Mouse (Mus musculus) bone marrow macrophage, adult 2 months (primary cell): ENCODE results near the gene Olfr633. TPM values are rescaled to one million over a fixed set of nuclear protein-coding genes. Genes with fewer than 3 reads are reported as not detected.
"Not testable (repeated sequence)": the region's sequence is repeated elsewhere in the genome, so short reads cannot be mapped to it uniquely, and the experiment has no call there.

Experiments
- H3K27ac ChIP-seq: 2 replicates; pipeline ENCODE4 v1.5.1; 2012; ENCODE audit warnings: low read depth, low read length; ENCODE audit not compliant: insufficient read depth
- H3K4me1 ChIP-seq: 2 replicates; pipeline ENCODE4 v1.6.1; 2012; ENCODE audit warnings: low read length; ENCODE audit not compliant: control insufficient read depth, insufficient read depth
- H3K4me3 ChIP-seq: 2 replicates; pipeline ENCODE4 v1.5.1; 2012; ENCODE audit warnings: mild to moderate bottlenecking, low read length, moderate library complexity; ENCODE audit not compliant: insufficient read depth
- CTCF ChIP-seq: IDR thresholded peaks from 2 replicates; pipeline ENCODE4 v1.5.1; 2012; ENCODE audit warnings: low read depth, mild to moderate bottlenecking, low read length, moderate library complexity
- POLR2A ChIP-seq: IDR thresholded peaks from 2 replicates; pipeline ENCODE4 v1.6.1; 2012; ENCODE audit warnings: mild to moderate bottlenecking, low read depth, low read length, borderline replicate concordance
- polyA plus RNA-seq: library from polyadenylated mRNA; stranded (reverse); fragments of >200 nt; gene quantifications from 2 replicates; pipeline ENCODE4 v1.2.4, GENCODE M21; 2012; ENCODE audit not compliant: missing spikeins, insufficient read depth, insufficient read length

The Olfr633 gene
- polyA plus RNA-seq: not detected in 2 replicates

- Histone ChIP-seq H3K4me3 (no peak within 1 kb of the TSS), H3K4me1 (no peaks in the 10 kb centered on the region), H3K27ac (no peak within 1 kb of the TSS)
- TF ChIP-seq POLR2A (no peak), CTCF (no peak)
These were observed at the start of gene Olfr633 for GRCm38 (mm10) chr7:103944137-103944536. Olfr633 (plus strand) TSS chr7:103944437.

- no peak for TF ChIP-seq CTCF
- no peak for TF ChIP-seq POLR2A
- H3K4me3 ChIP-seq: no peak within 1 kb of the TSS
- no peaks in the 10 kb centered on the region for H3K4me1 ChIP-seq
- H3K27ac ChIP-seq: no peak within 1 kb of the TSS
These were observed 41.0 kb upstream of the Olfr633 start, which contains the start of gene Olfr65 for GRCm38 (mm10) chr7:103903187-103903586. Olfr65 (plus strand) TSS chr7:103903487.

- no peaks in the 10 kb centered on the region for H3K4me1 ChIP-seq
- H3K27ac ChIP-seq: no peak overlapping the region
- TF ChIP-seq POLR2A (no peak), CTCF (no peak)
- H3K4me3 ChIP-seq: no peak overlapping the region
These were observed 34.2 kb upstream of the Olfr633 start for GRCm38 (mm10) chr7:103910047-103910446.

GRCm38 (mm10) chr7:103912969-103913511, 31.2 kb upstream of the Olfr633 start:
- H3K4me1 ChIP-seq: no peaks in the 10 kb centered on the region
- TF ChIP-seq POLR2A (no peak), CTCF (no peak)
- H3K4me3 ChIP-seq: no peak overlapping the region
- no peak overlapping the region for H3K27ac ChIP-seq

GRCm38 (mm10) chr7:103915338-103915737, 28.9 kb upstream of the Olfr633 start:
- TF ChIP-seq POLR2A (no peak), CTCF (no peak)
- H3K27ac ChIP-seq: no peak overlapping the region
- H3K4me3 ChIP-seq: no peak overlapping the region
- H3K4me1 ChIP-seq: no peaks in the 10 kb centered on the region

- TF ChIP-seq POLR2A (no peak), CTCF (no peak)
- Histone ChIP-seq H3K4me1 (no peaks in the 10 kb centered on the region), H3K27ac (no peak within 1 kb of the TSS), H3K4me3 (no peak within 1 kb of the TSS)
These were observed 15.7 kb upstream of the Olfr633 start, which contains the start of gene Olfr631 for GRCm38 (mm10) chr7:103928525-103928924. Olfr631 (plus strand) TSS chr7:103928825.

GRCm38 (mm10) chr7:103934264-103934663, 10.0 kb upstream of the Olfr633 start, which contains the start of gene Olfr632:
Olfr632 (plus strand) TSS chr7:103934347.
- H3K27ac ChIP-seq: no peak within 1 kb of the TSS
- no peaks in the 10 kb centered on the region for H3K4me1 ChIP-seq
- TF ChIP-seq CTCF (no peak), POLR2A (no peak)
- no peak within 1 kb of the TSS for H3K4me3 ChIP-seq

- Histone ChIP-seq H3K4me1 (no peaks in the 10 kb centered on the region), H3K27ac (no peak overlapping the region), H3K4me3 (no peak overlapping the region)
- peak; percentile 33; the same call in 1 of the 2 replicates for TF ChIP-seq CTCF
- TF ChIP-seq POLR2A: no peak
These were observed 1.5 kb upstream of the Olfr633 start for GRCm38 (mm10) chr7:103942730-103943129.

- H3K27ac ChIP-seq, H3K4me1 ChIP-seq, H3K4me3 ChIP-seq: not testable (repeated sequence)
These were observed 22.6 kb downstream of the Olfr633 start for GRCm38 (mm10) chr7:103966873-103967272.

- Histone ChIP-seq H3K4me3 (no peak within 1 kb of the TSS), H3K27ac (no peak within 1 kb of the TSS), H3K4me1 (no peaks in the 10 kb centered on the region)
- TF ChIP-seq CTCF (no peak), POLR2A (no peak)
These were observed 26.6 kb downstream of the Olfr633 start, which contains the start of gene Olfr635 for GRCm38 (mm10) chr7:103970852-103971251. Olfr635 (plus strand) TSS chr7:103971152.
